Mouse (Mus musculus) erythroblast, adult 5-6 weeks (primary cell): ENCODE data around the gene Il15. TPM values are rescaled to one million over a fixed set of nuclear protein-coding genes. Genes with fewer than 3 reads are reported as not detected.

Source experiments
- ATAC-seq: replicated peaks from 2 replicates; pipeline ENCODE4 v1.8.0; 2016; ENCODE audit warnings: moderate number of reproducible peaks, mild to moderate bottlenecking, moderate TSS enrichment, inconsistent platforms; ENCODE audit not compliant: poor library complexity, low FRiP score, severe bottlenecking
- total RNA-seq, 2 experiments: library from RNA; stranded (forward) in 1 of 2; stranded (reverse) in 1 of 2; fragments of 150-400 nt in 1 of 2; fragments of 200-764, 138-1000 nt in 1 of 2; gene quantifications; 2 replicates each; pipeline versions ENCODE4 v1.2.3 to v1.2.4; 2015 to 2017; ENCODE audit warnings: low replicate concordance in 2 of 2

Il15 gene
- total RNA-seq (2015; ENCODE audit: low replicate concordance) (19.2 and 31.1 TPM in 2 replicates), total RNA-seq (2017; ENCODE audit: low replicate concordance) (2.6 and 7.0 TPM in 2 replicates)

GRCm38 (mm10) chr8:82402686-82403330, at the start of gene Il15:
Gene Il15, minus strand, starts transcription at chr8:82403222.
- no peak for ATAC-seq

GRCm38 (mm10) chr8:82444897-82445296, 41.9 kb upstream of the Il15 start:
- no peak for ATAC-seq

- no peak for ATAC-seq
Measured at GRCm38 (mm10) chr8:82416587-82417340, 13.7 kb upstream of the Il15 start.

- ATAC-seq = no peak
Measured at GRCm38 (mm10) chr8:82415485-82415884, 12.5 kb upstream of the Il15 start.

- ATAC-seq = no peak
Measured at GRCm38 (mm10) chr8:82410135-82410534, 7.1 kb upstream of the Il15 start.

- no peak for ATAC-seq
Measured at GRCm38 (mm10) chr8:82407060-82407459, 4.0 kb upstream of the Il15 start.

GRCm38 (mm10) chr8:82404068-82404467, 1.0 kb upstream of the Il15 start:
- no peak for ATAC-seq

GRCm38 (mm10) chr8:82402261-82402685, 749 bp downstream of the Il15 start:
- ATAC-seq = no peak

- no peak for ATAC-seq
Measured at GRCm38 (mm10) chr8:82401490-82401889, 1.5 kb downstream of the Il15 start.

GRCm38 (mm10) chr8:82401059-82401458, 2.0 kb downstream of the Il15 start:
- no peak for ATAC-seq

- ATAC-seq = no peak
Measured at GRCm38 (mm10) chr8:82400376-82400775, 2.6 kb downstream of the Il15 start.

GRCm38 (mm10) chr8:82398546-82398945, 4.5 kb downstream of the Il15 start:
- no peak for ATAC-seq

GRCm38 (mm10) chr8:82391258-82391657, 11.8 kb downstream of the Il15 start:
- ATAC-seq = no peak

GRCm38 (mm10) chr8:82388356-82388902, 14.6 kb downstream of the Il15 start:
- no peak for ATAC-seq

GRCm38 (mm10) chr8:82387614-82388013, 15.4 kb downstream of the Il15 start:
- ATAC-seq = no peak

GRCm38 (mm10) chr8:82385867-82386266, 17.2 kb downstream of the Il15 start:
- no peak for ATAC-seq

- no peak for ATAC-seq
Measured at GRCm38 (mm10) chr8:82384458-82385234, 18.4 kb downstream of the Il15 start.

GRCm38 (mm10) chr8:82383346-82383745, 19.7 kb downstream of the Il15 start:
- ATAC-seq = no peak

GRCm38 (mm10) chr8:82382316-82382715, 20.7 kb downstream of the Il15 start:
- no peak for ATAC-seq

GRCm38 (mm10) chr8:82374470-82374869, 28.6 kb downstream of the Il15 start:
- no peak for ATAC-seq
